Mouse (Mus musculus): ENCODE results near the gene Hes5.

Hes5 gene

DNA sequence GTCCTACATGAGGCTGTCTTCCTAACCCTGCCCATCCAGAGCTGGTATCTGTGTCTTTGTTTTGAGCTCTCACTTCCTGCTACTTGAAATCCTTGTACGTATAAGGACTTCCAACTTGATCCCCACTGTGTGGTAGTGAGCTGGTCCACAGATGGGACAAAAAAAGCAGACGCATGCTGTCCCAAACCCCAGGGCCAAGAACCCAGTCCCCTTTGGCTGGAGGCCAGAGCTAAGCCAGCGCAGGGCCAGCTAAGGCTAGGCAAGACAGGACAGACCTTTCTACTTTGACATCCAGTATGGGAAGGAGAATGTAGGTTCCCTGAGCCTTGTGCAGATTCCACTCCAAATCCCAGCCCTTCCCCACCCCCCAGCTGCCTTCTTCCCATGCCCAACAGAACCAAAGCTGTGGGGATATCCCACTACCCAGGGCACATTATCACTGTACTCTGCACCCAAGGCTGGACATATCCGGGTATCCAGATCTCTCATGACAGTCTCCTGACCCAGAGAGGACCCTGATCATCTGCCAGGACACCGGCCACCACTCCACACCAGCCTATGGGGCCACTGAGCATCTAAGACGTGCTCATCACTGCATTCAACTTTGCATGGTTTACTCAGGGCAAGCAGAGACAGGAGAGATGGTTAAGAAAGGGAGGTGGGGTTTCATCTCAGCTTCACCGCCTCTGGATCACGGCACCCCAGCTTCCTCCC lies 50.7 kb downstream of the Hes5 start:
- no peak for DNase-seq (ENCODE audit: low spot score)

Measured in T-cell, adult 2 months (primary cell).